Mouse (Mus musculus): ENCODE results near the gene Slc35d3.

The Slc35d3 gene

DNA sequence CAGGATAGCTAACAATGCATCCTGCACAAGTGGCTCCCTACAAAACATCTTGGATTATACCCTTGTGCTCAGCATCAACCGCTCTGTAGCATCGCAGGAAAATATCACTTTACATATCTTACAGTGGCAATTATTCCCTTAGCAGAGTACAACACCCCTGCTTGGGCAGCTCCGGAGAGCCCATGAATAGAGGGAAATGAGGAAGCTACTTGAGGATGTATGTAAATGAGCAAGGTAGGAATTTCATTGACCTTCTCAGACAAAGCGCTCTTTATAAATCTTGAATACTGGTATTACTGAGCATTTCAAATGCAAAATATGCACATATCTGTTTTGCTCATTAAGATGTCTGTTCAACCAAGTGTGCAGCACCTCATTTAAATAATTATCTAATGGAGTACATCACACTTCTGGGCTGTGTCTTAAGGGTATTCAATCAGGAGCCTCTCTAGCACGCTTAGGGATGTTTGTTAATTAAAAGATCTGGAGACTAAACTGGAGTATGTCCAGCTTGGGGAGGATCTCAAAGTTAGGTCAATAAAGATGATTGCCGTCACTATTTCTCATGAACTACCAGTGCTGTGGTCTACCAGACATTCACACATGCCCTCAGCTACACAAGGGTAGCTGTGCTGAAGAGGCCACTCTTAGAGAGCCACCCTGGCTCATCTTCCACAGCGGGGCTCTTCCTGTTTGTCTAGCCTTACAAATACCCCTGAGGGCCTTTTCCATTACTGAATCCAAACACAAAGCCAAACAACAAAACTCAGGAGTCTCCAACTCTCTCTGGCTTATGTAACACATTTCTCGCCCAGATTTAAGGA, 15.2 kb downstream of the Slc35d3 start:
- DNase-seq (ENCODE audit: low read depth, low spot score) = no peak

DNA sequence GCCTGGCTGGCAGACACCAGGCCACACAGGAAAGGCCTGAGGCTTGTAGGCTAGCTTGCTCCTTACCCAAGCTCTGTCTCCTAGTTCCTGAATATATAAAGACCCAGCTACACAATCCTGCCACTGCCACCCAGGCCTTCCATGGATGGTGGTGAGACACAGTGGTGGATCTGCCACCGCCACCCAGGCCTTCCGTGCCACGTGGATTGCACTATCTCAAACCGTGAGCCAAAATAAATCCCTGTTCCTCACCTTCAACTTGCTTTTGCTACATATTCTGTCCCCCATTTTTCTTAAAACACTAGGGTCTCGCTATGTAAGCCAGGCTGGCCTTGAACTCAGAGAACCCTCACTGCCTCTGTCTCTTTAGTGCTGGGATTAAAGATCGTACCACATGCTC, 17.0 kb downstream of the Slc35d3 start:
- DNase-seq (ENCODE audit: low read depth, low spot score) = no peak

DNA sequence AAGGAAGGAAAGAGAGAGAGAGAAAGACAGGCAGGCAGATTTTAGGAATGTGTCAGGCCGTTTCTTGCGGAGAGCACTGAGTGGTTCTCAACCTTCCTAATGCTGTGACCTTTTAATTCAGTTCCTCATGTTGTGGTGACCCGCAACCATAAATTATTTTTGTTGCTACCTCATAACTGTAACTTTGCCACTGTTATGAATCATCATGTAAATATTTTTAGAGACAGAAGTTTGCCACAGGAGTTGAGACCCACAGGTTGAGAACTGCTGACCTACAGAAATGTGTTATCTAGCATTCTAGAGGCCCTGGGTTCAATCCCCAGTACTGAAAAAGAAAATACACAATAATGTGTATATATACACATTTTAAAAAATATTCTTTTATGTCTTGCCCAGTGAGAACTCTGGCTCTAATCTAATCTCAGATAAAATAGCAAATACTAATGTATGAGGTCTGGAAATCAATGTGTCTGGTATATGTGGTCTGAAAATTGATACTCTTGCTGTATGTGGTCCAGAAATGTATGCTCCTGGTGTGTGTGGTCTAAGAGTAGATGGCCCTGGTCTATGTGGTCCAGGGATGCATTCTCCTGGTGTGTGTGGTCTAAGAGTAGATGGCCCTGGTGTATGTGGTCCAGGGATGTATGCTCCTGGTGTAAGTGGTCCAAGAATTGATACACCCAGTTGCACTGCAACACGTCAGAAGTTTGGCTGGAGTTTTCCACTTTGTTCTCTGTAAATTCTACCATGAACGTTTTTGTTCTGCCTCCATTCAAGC, 20.0 kb downstream of the Slc35d3 start:
- peak; percentile 49 for DNase-seq (ENCODE audit: low read depth, low spot score)

DNA sequence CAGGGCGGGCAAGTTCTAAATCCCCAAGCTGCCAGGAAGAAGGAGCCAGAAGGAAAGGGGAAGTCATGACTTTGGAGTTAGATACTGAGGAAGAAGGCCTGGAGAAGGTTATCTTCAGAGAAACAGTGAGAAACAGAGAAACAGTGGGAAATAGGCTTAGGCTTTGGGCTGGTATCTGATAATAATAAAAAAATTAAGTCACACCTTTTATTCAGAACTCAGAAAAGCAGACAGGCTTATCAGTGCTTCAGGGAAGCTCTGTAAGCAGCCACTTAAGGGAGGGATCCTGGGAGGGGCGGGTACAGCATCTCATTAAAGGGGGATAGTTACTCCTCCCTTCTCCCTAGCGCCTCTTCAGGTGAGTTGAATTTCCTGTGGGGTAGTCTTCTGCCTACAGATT, 30.3 kb downstream of the Slc35d3 start:
- no peak for DNase-seq (ENCODE audit: low read depth, low spot score)

DNA sequence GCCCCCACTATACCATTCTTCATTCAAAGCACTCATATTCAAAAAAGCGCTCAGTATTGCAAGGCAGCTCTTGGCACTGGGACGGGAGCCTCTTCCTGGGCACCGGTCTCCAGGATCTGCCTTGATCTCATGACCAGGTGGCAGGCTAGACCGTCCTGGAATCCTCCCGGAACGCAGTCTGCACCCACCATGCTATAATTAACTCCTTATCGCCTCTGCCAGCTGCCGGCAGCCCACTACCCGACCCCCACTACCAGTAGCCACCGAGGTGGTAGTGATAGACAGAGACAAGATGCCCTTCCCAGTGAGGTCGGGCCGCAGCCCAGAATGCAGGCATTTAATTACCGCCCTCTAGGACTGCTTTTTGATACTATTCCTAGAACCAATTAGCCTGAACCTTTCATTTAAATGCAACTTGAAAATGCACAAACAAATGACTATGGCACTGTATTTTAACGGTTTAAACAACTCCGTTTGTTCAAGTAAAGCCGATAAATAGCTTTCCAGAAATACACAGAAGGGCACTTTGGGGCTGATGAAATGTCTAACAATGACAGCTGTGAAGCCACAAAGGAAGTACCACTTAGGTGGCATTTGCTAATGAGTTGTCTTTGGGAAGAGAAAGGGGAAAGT, 32.4 kb downstream of the Slc35d3 start:
- DNase-seq (ENCODE audit: low read depth, low spot score) = no peak

DNA sequence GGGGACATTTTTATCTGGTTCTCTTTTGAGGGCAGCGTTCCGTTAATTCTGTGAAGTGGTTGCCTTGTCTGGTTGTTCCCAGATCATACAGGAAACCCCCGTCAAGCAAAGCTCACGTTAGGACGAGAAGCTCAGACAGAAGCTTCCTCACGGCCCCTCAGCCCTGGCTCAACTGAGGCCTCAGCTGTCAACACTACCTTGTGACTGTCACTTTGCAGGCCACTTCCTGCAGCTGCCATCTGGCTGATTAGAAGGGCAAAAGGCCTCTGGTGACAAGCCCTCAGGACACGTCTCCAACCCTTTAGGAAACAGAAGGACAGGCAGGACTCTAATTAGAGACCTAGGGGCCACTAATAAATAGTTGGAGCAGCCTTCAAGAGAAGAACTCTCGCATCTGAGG, 35.9 kb downstream of the Slc35d3 start:
- DNase-seq (ENCODE audit: low read depth, low spot score) = no peak

DNA sequence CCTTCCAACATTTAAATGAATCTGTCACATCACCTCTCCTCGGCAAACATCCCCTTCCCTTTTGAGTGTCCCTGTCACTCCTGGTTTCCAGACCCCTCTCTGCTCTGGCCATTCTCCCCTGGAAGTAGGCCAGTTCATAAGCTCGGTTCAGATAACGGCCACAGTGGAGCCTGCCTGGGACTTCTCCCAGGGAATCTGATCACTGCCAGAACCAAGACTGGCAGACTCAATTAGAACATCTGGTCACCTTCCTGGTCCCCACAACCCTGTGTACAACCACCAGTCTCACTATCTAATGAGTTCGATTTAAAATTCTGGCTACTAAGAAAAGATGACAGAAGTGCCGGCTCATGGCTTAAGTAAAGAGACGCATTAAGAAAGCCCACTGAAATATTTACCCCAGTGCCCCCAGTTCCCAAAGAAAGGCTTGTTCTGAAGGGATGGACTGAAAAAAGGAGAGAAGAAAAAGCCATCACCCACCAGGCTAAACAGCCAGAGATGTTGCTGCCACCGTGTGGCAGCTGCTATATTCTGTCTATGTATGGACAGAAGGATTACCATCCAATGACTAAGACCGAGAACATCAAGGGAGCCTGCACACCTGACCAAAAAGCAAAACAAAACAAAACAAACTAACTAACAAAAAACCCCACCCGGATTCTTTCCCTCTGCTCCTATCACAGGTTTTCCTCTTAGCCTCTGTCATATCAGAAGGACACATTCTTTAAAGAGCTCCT, 39.7 kb downstream of the Slc35d3 start:
- peak; percentile 42 for DNase-seq (ENCODE audit: low read depth, low spot score)

DNA sequence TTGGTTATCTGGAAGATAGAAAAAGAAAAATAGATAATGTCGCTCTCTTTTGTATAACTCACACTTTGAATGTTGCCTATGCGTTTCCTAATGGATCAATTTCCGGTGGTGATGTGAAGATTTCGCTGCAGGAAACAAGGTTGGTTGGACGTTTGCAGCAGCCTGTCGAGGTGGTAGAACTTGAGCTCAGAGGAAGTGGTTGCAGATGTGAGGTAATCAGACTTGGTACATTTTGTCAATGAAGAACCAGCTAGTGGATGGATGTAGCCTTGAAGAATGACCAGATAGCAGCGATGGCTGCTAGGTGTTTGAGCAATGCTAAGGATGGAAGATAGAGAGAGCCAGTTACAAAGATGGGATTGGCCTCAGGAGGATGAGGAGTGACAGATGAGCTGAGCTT, 46.5 kb downstream of the Slc35d3 start:
- no peak for DNase-seq (ENCODE audit: low read depth, low spot score)

DNA sequence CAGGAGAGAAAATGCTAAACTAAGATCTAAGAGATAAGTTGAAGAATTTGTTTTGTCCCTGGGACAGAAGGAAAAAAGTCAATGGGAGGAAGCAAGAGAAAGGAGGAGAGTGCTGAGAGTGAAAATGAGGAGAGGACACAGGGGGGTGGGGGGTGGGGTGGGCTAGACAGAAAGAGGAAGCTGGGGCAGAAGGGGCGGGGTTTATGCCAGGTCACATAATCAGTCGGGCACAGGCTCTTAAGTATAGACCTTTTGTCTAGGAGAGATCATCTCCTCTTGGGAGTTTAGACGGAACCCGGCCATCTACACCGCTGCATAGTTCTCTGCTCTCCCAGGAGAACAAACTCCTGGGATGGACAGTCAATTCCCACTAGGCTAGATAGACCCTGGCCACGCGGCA, 48.3 kb downstream of the Slc35d3 start:
- DNase-seq (ENCODE audit: low read depth, low spot score) = no peak

All from 3T3-L1 (cell line).